Mouse (Mus musculus) ES-Bruce4 (cell line): ENCODE data around the gene Mboat2. TPM values are rescaled to one million over a fixed set of nuclear protein-coding genes. Genes with fewer than 3 reads are reported as not detected.

Experiments
- H3K27ac ChIP-seq: 2 replicates; pipeline ENCODE4 v1.5.1; 2012; ENCODE audit warnings: low read length, inconsistent platforms; ENCODE audit not compliant: insufficient read depth
- H3K27me3 ChIP-seq: 2 replicates; pipeline ENCODE4 v1.6.1; 2012; ENCODE audit warnings: mild to moderate bottlenecking, low read length, inconsistent platforms; ENCODE audit not compliant: control insufficient read depth, poor library complexity, insufficient read depth, severe bottlenecking
- H3K36me3 ChIP-seq: 2 replicates; pipeline ENCODE4 v1.6.1; 2012; ENCODE audit warnings: inconsistent platforms, mild to moderate bottlenecking, low read length, moderate library complexity; ENCODE audit not compliant: control insufficient read depth, poor library complexity, insufficient read depth, severe bottlenecking
- H3K4me1 ChIP-seq: one replicate; pipeline ENCODE4 v1.8.1; 2011; ENCODE audit warnings: low read length; ENCODE audit not compliant: control insufficient read depth, insufficient read depth
- H3K4me3 ChIP-seq: 2 replicates; pipeline ENCODE4 v1.5.1; 2011; ENCODE audit warnings: low read depth, mild to moderate bottlenecking, low read length
- H3K9ac ChIP-seq: 2 replicates; pipeline ENCODE4 v1.6.1; 2012; ENCODE audit warnings: low read depth, mild to moderate bottlenecking, inconsistent platforms; ENCODE audit not compliant: poor library complexity, severe bottlenecking
- H3K9me3 ChIP-seq: replicated peaks from 2 replicates; pipeline ENCODE4 v1.6.1; 2012; ENCODE audit warnings: mild to moderate bottlenecking, low read length, inconsistent platforms; ENCODE audit not compliant: control insufficient read depth, poor library complexity, insufficient read depth, severe bottlenecking
- CTCF ChIP-seq: IDR thresholded peaks from one replicate; pipeline ENCODE4 v1.8.1; 2011; ENCODE audit warnings: low read depth, low read length
- EP300 ChIP-seq: IDR thresholded peaks from 2 replicates; pipeline ENCODE4 v1.6.1; 2011; ENCODE audit warnings: low read depth, low read length; ENCODE audit not compliant: insufficient read depth
- POLR2A ChIP-seq: IDR thresholded peaks from one replicate; pipeline ENCODE4 v1.8.1; 2011; ENCODE audit warnings: low read length; ENCODE audit not compliant: insufficient read depth
- polyA plus RNA-seq: library from polyadenylated mRNA; stranded (reverse); fragments of >200 nt; gene quantifications from 2 replicates; pipeline ENCODE4 v1.2.4, GENCODE M21; 2011; ENCODE audit warnings: low read depth; ENCODE audit not compliant: missing spikeins, insufficient read depth, insufficient read length

The Mboat2 gene
- polyA plus RNA-seq, 1 experiment: 20.1 TPM

GRCm38 (mm10) chr12:24877231-24877630 lies 46.6 kb downstream of the Mboat2 start:
- Histone ChIP-seq H3K27ac (no peak overlapping the region), H3K4me3 (no peak overlapping the region), H3K36me3 (no peaks in the 10 kb centered on the region), H3K9ac (no peak overlapping the region), H3K9me3 (no peaks in the 10 kb centered on the region), H3K27me3 (no peaks in the 10 kb centered on the region), H3K4me1 (no peaks in the 10 kb centered on the region)
- TF ChIP-seq POLR2A (no peak), CTCF (no peak), EP300 (no peak)

GRCm38 (mm10) chr12:24878090-24878489 lies 47.4 kb downstream of the Mboat2 start:
- Histone ChIP-seq H3K27me3 (no peaks in the 10 kb centered on the region), H3K27ac (no peak overlapping the region), H3K9ac (no peak overlapping the region)

GRCm38 (mm10) chr12:24878735-24879362 lies 48.2 kb downstream of the Mboat2 start:
- no peak for TF ChIP-seq EP300
- TF ChIP-seq POLR2A: no peak
- TF ChIP-seq CTCF: no peak
- Histone ChIP-seq H3K9ac (no peak overlapping the region), H3K4me1 (no peaks in the 10 kb centered on the region), H3K4me3 (no peak overlapping the region), H3K27ac (no peak overlapping the region), H3K36me3 (no peaks in the 10 kb centered on the region; the same call in 1 of the 2 replicates), H3K9me3 (no peaks in the 10 kb centered on the region), H3K27me3 (no peaks in the 10 kb centered on the region)

More at GRCm38 (mm10) chr12:24878090-24878489, 47.4 kb downstream of the Mboat2 start:
- H3K4me3 ChIP-seq: no peak overlapping the region
- H3K9me3 ChIP-seq: no peaks in the 10 kb centered on the region
- no peaks in the 10 kb centered on the region; the same call in 1 of the 2 replicates for H3K36me3 ChIP-seq
- no peaks in the 10 kb centered on the region for H3K4me1 ChIP-seq
- no peak for TF ChIP-seq POLR2A
- no peak for TF ChIP-seq EP300

- Histone ChIP-seq H3K4me1 (no peaks in the 10 kb centered on the region), H3K27ac (no peak overlapping the region), H3K9ac (no peak overlapping the region), H3K4me3 (no peak overlapping the region), H3K27me3 (no peaks in the 10 kb centered on the region), H3K9me3 (no peaks in the 10 kb centered on the region), H3K36me3 (peaks cover 2% of the 10 kb centered on the region; the same call in 1 of the 2 replicates)
- TF ChIP-seq EP300 (no peak), POLR2A (no peak), CTCF (no peak)
These were observed 48.9 kb downstream of the Mboat2 start for GRCm38 (mm10) chr12:24879613-24880029.

- Histone ChIP-seq H3K9ac (no peak overlapping the region), H3K9me3 (no peaks in the 10 kb centered on the region), H3K27me3 (no peaks in the 10 kb centered on the region), H3K27ac (no peak overlapping the region), H3K36me3 (peaks cover 2% of the 10 kb centered on the region; the same call in 1 of the 2 replicates), H3K4me1 (no peaks in the 10 kb centered on the region), H3K4me3 (no peak overlapping the region)
- TF ChIP-seq CTCF (no peak), POLR2A (no peak), EP300 (no peak)
These were observed 52.6 kb downstream of the Mboat2 start for GRCm38 (mm10) chr12:24883279-24883678.

- peaks cover 2% of the 10 kb centered on the region for H3K4me1 ChIP-seq
These were observed 56.1 kb downstream of the Mboat2 start for GRCm38 (mm10) chr12:24886800-24887199.

More at GRCm38 (mm10) chr12:24886800-24887199, 56.1 kb downstream of the Mboat2 start:
- H3K9me3 ChIP-seq: no peaks in the 10 kb centered on the region
- H3K27me3 ChIP-seq: no peaks in the 10 kb centered on the region
- H3K4me3 ChIP-seq: no peak overlapping the region
- H3K9ac ChIP-seq: no peak overlapping the region
- H3K27ac ChIP-seq: no peak overlapping the region
- TF ChIP-seq POLR2A (no peak), CTCF (no peak), EP300 (no peak)
- H3K36me3 ChIP-seq: peaks cover 2% of the 10 kb centered on the region; the same call in 1 of the 2 replicates
